7 mouse cellular contexts compared by ENCODE assay signal in the genomic region with DNA sequence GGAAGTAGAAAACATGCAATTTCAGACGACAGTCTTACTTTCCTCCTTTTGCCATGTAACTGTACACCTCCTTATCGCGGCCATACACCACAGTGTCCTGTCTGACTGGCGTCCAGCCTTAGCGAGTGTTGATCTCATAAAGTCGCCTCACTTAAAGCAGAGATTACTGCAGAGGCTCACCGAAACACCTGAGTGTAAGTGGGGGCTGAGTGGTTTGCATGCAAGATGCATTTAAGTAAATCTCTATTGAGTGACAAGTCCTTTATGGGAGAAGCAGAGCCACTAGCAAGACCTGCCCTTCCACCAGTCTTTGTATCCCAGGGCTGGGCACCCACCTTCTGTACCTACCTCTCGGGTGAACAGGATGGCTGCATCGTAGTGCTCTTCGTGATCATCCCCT. TPM values are rescaled to one million over a fixed set of nuclear protein-coding genes. Genes with fewer than 3 reads are reported as not detected.
DNase-seq lines count a peak whose midpoint lies in the region; ATAC-seq and TF ChIP-seq lines count a peak whose summit lies in the region.

No protein-coding gene starts in this region.

- peak overlapping the region; percentile 95 for H3K4me2 ChIP-seq in kidney, embryonic 15.5 days
- H3K4me2 ChIP-seq in embryonic facial prominence, embryonic 15.5 days (replicated peaks), result peak overlapping the region; percentile 93
- peak overlapping the region; percentile 96 for H3K4me2 ChIP-seq in hindbrain, postnatal 0 days (ENCODE audit: low read depth, low read length)
- H3K4me2 ChIP-seq in neural tube, embryonic 14.5 days (ENCODE audit: low read depth, low read length), result peak overlapping the region; percentile 94

- ATAC-seq in kidney, embryonic 15.5 days (replicated peaks; ENCODE audit: low FRiP score), result no peak
- ATAC-seq in embryonic facial prominence, embryonic 15.5 days (ENCODE audit: insufficient number of reproducible peaks, low FRiP score, low TSS enrichment, low read depth), result no peak
- ATAC-seq in hindbrain, postnatal 0 days, result no peak
- no peak for ATAC-seq in neural tube, embryonic 14.5 days (ENCODE audit: low read depth)

- H3K4me1 ChIP-seq in kidney, embryonic 15.5 days, result peaks cover 20% of the 10 kb centered on the region
- peaks cover 18% of the 10 kb centered on the region for H3K4me1 ChIP-seq in embryonic facial prominence, embryonic 15.5 days
- no peaks in the 10 kb centered on the region for H3K4me1 ChIP-seq in hindbrain, postnatal 0 days (ENCODE audit: insufficient read depth, low read length)
- peaks cover 3% of the 10 kb centered on the region; the same call in 1 of the 2 replicates for H3K4me1 ChIP-seq in neural tube, embryonic 14.5 days (ENCODE audit: control insufficient read depth, insufficient read depth, low read length)
- H3K4me1 ChIP-seq in thymus, adult 2 months (replicated peaks; ENCODE audit: control insufficient read depth, insufficient read depth, low read length), result no peaks in the 10 kb centered on the region

- TF ChIP-seq POLR2A in thymus, adult 2 months (IDR thresholded peaks at IDR 0.05; ENCODE audit: control insufficient read depth, extremely low read depth, insufficient read depth, low read length, poor library complexity), result no peak

- H3K36me3 ChIP-seq in kidney, embryonic 15.5 days, result no peaks in the 10 kb centered on the region
- H3K36me3 ChIP-seq in embryonic facial prominence, embryonic 15.5 days, result no peaks in the 10 kb centered on the region
- H3K36me3 ChIP-seq in hindbrain, postnatal 0 days (ENCODE audit: insufficient read depth, low read length), result no peaks in the 10 kb centered on the region
- no peaks in the 10 kb centered on the region for H3K36me3 ChIP-seq in neural tube, embryonic 14.5 days (ENCODE audit: control insufficient read depth, insufficient read depth, low read length)
- H3K36me3 ChIP-seq in thymus, adult 2 months (ENCODE audit: control insufficient read depth, insufficient read depth, low read length), result no peaks in the 10 kb centered on the region

- H3K4me3 ChIP-seq in kidney, embryonic 15.5 days (replicated peaks), result peak overlapping the region; percentile 58
- H3K4me3 ChIP-seq in embryonic facial prominence, embryonic 15.5 days (replicated peaks), result peak overlapping the region; percentile 62
- peak overlapping the region; percentile 9; the same call in 1 of the 2 replicates for H3K4me3 ChIP-seq in hindbrain, postnatal 0 days (ENCODE audit: low read length)
- H3K4me3 ChIP-seq in neural tube, embryonic 14.5 days (ENCODE audit: low read depth, low read length), result peak overlapping the region; percentile 60
- no peak overlapping the region for H3K4me3 ChIP-seq in thymus, adult 2 months (ENCODE audit: control insufficient read depth, insufficient read depth, low read length)

- no peaks in the 10 kb centered on the region for H3K27me3 ChIP-seq in kidney, embryonic 15.5 days
- H3K27me3 ChIP-seq in embryonic facial prominence, embryonic 15.5 days, result peaks cover 9% of the 10 kb centered on the region
- H3K27me3 ChIP-seq in hindbrain, postnatal 0 days (ENCODE audit: insufficient read depth, low read length), result no peaks in the 10 kb centered on the region
- H3K27me3 ChIP-seq in neural tube, embryonic 14.5 days (ENCODE audit: control insufficient read depth, insufficient read depth, low read length), result peaks cover 4% of the 10 kb centered on the region; the same call in 1 of the 2 replicates
- H3K27me3 ChIP-seq in thymus, adult 2 months (ENCODE audit: control insufficient read depth, insufficient read depth, low read length), result no peaks in the 10 kb centered on the region; the same call in 1 of the 2 replicates

- 68% methylated on average over 10 of the region's 10 CpGs for WGBS in kidney, embryonic 15.5 days
- WGBS in embryonic facial prominence, embryonic 15.5 days, result 70% methylated on average over 10 of the region's 10 CpGs
- 93% methylated on average over 10 of the region's 10 CpGs for WGBS in hindbrain, postnatal 0 days
- WGBS in neural tube, embryonic 14.5 days, result 85% methylated on average over 10 of the region's 10 CpGs
- 87% methylated on average over 10 of the region's 10 CpGs for WGBS in thymus, adult 2 months

- no peak for DNase-seq in kidney, adult 9 months
- no peak for DNase-seq in hindbrain, postnatal 0 days (ENCODE audit: low spot score)
- no peak for DNase-seq in right cerebral cortex, postnatal 25 days
- DNase-seq in thymus, adult 2 months, result no peak

- no peak overlapping the region for H3K9ac ChIP-seq in kidney, embryonic 15.5 days
- no peak overlapping the region for H3K9ac ChIP-seq in embryonic facial prominence, embryonic 15.5 days
- no peak overlapping the region for H3K9ac ChIP-seq in hindbrain, postnatal 0 days (replicated peaks; ENCODE audit: low read length)
- no peak overlapping the region for H3K9ac ChIP-seq in neural tube, embryonic 14.5 days (replicated peaks; ENCODE audit: low read depth, low read length)

- H3K9me3 ChIP-seq in kidney, embryonic 15.5 days (replicated peaks), result no peaks in the 10 kb centered on the region
- no peaks in the 10 kb centered on the region for H3K9me3 ChIP-seq in embryonic facial prominence, embryonic 15.5 days (replicated peaks)
- no peaks in the 10 kb centered on the region for H3K9me3 ChIP-seq in hindbrain, postnatal 0 days (ENCODE audit: low read length)
- H3K9me3 ChIP-seq in neural tube, embryonic 14.5 days (ENCODE audit: control insufficient read depth, low read length), result no peaks in the 10 kb centered on the region

- TF ChIP-seq CTCF in hindbrain, postnatal 0 days (IDR thresholded peaks at IDR 0.05; ENCODE audit: low read depth), result no peak
- TF ChIP-seq CTCF in thymus, adult 2 months (IDR thresholded peaks at IDR 0.05; ENCODE audit: borderline replicate concordance, control insufficient read depth, extremely low read depth, insufficient read depth, low read length, poor library complexity), result no peak

- H3K27ac ChIP-seq in kidney, embryonic 15.5 days, result no peak overlapping the region
- no peak overlapping the region for H3K27ac ChIP-seq in embryonic facial prominence, embryonic 15.5 days (replicated peaks)
- H3K27ac ChIP-seq in hindbrain, postnatal 0 days, result no peak overlapping the region
- no peak overlapping the region for H3K27ac ChIP-seq in neural tube, embryonic 14.5 days (ENCODE audit: low read depth, low read length)
- H3K27ac ChIP-seq in thymus, adult 2 months (ENCODE audit: control insufficient read depth, insufficient read depth, low read length), result no peak overlapping the region

RNA-seq across cellular contexts. Expression of gene Adamts5, which starts 2.8 kb away (rescaled TPM):
- 5.2 and 5.3 TPM in 2 replicates for polyA plus RNA-seq in kidney, embryonic 15.5 days (2015; fragmentation: Nextera tagmentation; extraction: Ambion mirVana)
- polyA plus RNA-seq in embryonic facial prominence, embryonic 15.5 days (2015; fragmentation: Nextera tagmentation; extraction: Ambion mirVana), result 6.0 and 7.0 TPM in 2 replicates
- 4.1 and 4.7 TPM in 2 replicates for total RNA-seq in hindbrain, postnatal 0 days (2014; rRNA removed)
- polyA plus RNA-seq in hindbrain, postnatal 0 days (2015; fragmentation: Nextera tagmentation; extraction: Ambion mirVana), result 3.4 and 3.7 TPM in 2 replicates
- 3.2 and 4.9 TPM in 2 replicates for polyA plus RNA-seq in neural tube, embryonic 14.5 days (2014; fragmentation: Nextera tagmentation; extraction: Ambion mirVana)
- polyA plus RNA-seq in thymus, adult 2 months (2012; rRNA removed), result 0.54 and 0.55 TPM in 2 replicates
